Mouse (Mus musculus) urinary bladder, postnatal 14 days (tissue): ENCODE results near the gene Bpifb9b.
A peak's percentile ranks its signal among the peaks of the same experiment; 100 is the strongest.
"Not testable (repeated sequence)": the region's sequence is repeated elsewhere in the genome, so short reads cannot be mapped to it uniquely, and the experiment has no call there.

Experiments used
- DNase-seq: peaks from one replicate; pipeline ENCODE4 v3.0.0; 2021; ENCODE audit warnings: low spot score

The Bpifb9b gene

GRCm38 (mm10) chr2:154306927-154307326 lies at the start of gene Bpifb9b:
Gene Bpifb9b (plus strand): TSS chr2:154307227.
- DNase-seq: not testable (repeated sequence)

- DNase-seq: not testable (repeated sequence)
Measured at GRCm38 (mm10) chr2:154257554-154257953, 49.5 kb upstream of the Bpifb9b start, which contains the start of gene Bpifb9a. Gene Bpifb9a (plus strand): TSS chr2:154257854.

GRCm38 (mm10) chr2:154264397-154264796 lies 42.6 kb upstream of the Bpifb9b start:
- not testable (repeated sequence) for DNase-seq

GRCm38 (mm10) chr2:154291866-154292265 lies 15.2 kb upstream of the Bpifb9b start:
- not testable (repeated sequence) for DNase-seq

GRCm38 (mm10) chr2:154292833-154293232 lies 14.2 kb upstream of the Bpifb9b start:
- no peak for DNase-seq

GRCm38 (mm10) chr2:154294746-154295145 lies 12.3 kb upstream of the Bpifb9b start:
- peak; percentile 43 for DNase-seq

- DNase-seq: peak; percentile 61
Measured at GRCm38 (mm10) chr2:154300496-154300895, 6.5 kb upstream of the Bpifb9b start.

GRCm38 (mm10) chr2:154301763-154302162 lies 5.3 kb upstream of the Bpifb9b start:
- DNase-seq: no peak

GRCm38 (mm10) chr2:154304604-154305003 lies 2.4 kb upstream of the Bpifb9b start:
- DNase-seq: not testable (repeated sequence)

- DNase-seq: not testable (repeated sequence)
Measured at GRCm38 (mm10) chr2:154313771-154314170, 6.7 kb downstream of the Bpifb9b start.

- no peak for DNase-seq
Measured at GRCm38 (mm10) chr2:154326852-154327251, 19.8 kb downstream of the Bpifb9b start.

GRCm38 (mm10) chr2:154335572-154335971 lies 28.5 kb downstream of the Bpifb9b start:
- DNase-seq: no peak

- no peak for DNase-seq
Measured at GRCm38 (mm10) chr2:154338161-154338560, 31.1 kb downstream of the Bpifb9b start.

- DNase-seq: no peak
Measured at GRCm38 (mm10) chr2:154339356-154339755, 32.3 kb downstream of the Bpifb9b start.

GRCm38 (mm10) chr2:154348152-154348551 lies 41.1 kb downstream of the Bpifb9b start:
- no peak for DNase-seq

- DNase-seq: not testable (repeated sequence)
Measured at GRCm38 (mm10) chr2:154354000-154354425, 47.0 kb downstream of the Bpifb9b start.

GRCm38 (mm10) chr2:154367510-154367909 lies 60.5 kb downstream of the Bpifb9b start:
- DNase-seq: no peak
